Mouse (Mus musculus): ENCODE measurements around the gene Rest.

The Rest gene

DNA sequence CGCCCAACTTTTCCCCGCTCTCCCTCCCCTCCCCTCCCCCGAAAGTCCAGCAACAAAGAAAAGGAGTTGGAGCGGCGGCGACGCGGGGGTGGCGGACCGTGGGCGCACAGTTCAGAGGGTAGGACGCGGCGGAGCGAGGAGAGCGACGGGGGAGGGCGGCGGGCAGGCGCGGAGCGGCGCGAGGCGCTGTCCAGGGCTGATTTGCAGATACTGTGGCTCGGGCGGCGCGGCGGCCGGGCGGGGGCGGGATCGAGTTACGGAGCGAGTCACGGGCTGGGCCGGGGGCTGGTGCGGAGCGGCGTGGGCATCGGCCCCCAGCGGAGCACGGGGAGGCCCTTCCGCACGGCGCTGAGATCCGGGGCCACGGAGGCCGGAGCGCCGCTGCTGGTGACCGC lies 377 bp downstream of the Rest start:
- peak; percentile 63 to 66 for DNase-seq (ENCODE audit: low spot score in 2 of 2)

GRCm38 (mm10) chr5:77266066-77266885 lies 985 bp downstream of the Rest start:
- peak; percentile 50 to 60 for DNase-seq (ENCODE audit: low spot score in 2 of 2)

DNA sequence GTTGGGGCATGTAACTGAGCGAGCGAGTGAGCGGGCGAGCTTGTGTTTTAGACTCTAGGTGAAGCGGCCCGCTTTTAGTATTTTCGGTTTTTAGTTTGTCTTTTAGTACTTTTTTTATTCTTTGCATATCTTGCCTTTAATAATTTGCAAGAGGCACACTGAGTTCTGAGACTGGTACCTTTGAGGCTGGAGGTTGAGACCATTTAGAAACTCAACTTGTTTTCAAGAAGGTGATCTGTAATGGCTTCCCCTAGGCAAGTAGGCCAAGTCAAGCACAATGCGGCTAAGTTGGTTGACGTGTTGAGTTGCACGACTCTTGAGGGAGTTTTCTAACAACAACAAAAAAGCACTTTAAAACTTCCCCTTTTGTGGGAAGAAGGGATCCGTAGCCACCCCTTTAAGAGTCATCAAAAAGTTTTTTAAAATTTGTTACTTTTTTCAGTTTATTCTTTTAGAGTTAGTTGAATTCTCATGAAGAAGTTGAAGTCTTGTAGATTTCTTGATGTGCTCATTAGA lies 1.7 kb downstream of the Rest start:
- DNase-seq (ENCODE audit: low spot score in 2 of 2) = peak in 1 of 2 experiments; percentile 25

DNA sequence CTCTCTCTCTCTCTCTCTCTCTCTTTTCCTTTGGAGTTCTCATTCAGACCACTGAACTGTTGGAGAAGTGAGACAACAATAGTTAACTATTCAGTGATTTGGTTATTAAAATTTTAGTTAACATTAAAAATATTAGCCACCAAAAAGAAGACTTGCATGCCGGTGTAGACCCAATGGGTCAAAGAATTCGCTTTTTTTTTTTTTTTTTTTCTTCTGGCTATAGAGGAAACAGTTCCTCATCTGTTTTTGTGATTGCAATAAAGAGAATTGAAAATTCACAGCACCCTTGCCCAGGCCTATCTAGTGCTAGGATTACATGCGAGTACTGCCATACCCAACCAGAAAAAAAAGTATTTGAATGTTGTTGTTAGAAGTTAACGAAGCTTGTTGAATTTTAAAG lies 2.1 kb downstream of the Rest start:
- DNase-seq (ENCODE audit: low spot score in 2 of 2) = no peak

DNA sequence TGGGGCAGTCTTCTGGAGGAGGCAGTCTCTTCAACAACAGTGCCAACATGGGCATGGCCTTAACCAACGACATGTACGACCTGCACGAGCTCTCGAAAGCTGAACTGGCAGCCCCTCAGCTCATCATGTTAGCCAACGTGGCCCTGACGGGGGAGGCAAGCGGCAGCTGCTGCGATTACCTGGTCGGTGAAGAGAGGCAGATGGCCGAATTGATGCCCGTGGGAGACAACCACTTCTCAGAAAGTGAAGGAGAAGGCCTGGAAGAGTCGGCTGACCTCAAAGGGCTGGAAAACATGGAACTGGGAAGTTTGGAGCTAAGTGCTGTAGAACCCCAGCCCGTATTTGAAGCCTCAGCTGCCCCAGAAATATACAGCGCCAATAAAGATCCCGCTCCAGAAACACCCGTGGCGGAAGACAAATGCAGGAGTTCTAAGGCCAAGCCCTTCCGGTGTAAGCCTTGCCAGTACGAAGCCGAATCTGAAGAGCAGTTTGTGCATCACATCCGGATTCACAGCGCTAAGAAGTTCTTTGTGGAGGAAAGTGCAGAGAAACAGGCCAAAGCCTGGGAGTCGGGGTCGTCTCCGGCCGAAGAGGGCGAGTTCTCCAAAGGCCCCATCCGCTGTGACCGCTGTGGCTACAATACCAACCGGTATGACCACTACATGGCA lies 2.8 kb downstream of the Rest start:
- DNase-seq (ENCODE audit: low spot score in 2 of 2) = no peak

DNA sequence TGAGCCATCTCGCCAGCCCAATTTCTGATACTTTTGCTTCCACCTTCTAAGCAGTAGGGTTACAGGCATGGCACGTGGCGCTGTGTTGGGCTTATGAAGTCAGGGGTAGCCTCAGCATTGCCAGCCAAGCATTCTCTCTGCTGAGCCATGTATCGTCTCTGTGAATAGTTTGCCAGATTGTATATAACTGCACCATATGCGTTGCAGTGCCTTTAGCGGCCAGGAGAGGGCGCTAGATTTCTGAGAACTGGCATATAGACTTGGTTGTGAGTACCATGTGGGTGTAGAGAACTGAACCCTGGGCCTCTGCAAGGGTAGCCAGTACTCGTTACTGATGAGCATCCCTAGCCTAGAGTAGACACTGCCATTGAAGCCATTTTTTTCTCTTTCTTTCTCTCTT lies 4.1 kb downstream of the Rest start:
- no peak for DNase-seq (ENCODE audit: low spot score in 2 of 2)

DNA sequence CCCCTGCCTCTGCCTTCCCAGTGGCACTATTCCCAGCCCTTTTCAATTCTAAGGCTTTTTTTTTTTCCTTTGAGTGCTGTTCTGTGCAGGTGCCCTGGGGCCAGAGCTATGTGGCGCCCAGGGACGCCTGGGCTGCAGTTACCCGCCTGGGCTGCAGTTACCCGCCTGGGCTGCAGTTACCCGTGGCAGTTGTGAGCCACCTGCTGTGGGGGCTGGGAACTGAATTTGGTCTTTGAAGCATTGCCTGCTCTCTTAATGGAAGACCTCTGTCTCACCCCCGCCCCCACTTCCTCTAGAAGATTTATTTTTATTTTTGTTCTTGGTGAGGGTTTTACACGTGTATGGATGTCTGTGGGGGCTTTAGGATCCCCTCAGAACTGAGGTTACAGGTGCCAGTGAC lies 7.9 kb downstream of the Rest start:
- peak; percentile 73 to 78 for DNase-seq (ENCODE audit: low spot score in 2 of 2)

DNA sequence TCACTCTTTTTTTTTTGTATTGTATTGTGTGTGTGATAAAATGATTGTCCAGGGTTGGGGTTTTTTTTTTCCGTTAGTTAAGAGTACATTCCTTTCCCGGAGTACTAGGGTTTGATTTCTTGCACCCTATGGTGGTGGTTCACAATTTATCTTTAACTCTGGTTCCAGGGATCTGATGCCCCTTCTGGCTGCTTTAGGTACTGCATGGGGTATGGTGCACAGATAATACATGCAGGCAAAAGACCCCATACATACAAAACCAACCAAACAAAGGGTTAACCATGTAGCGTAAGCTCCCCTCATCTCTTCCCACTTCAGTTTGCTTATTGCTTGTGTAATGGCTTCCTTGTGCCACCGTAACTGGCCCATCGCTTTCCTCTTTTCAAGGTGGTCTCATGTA lies 10.7 kb downstream of the Rest start:
- DNase-seq (ENCODE audit: low spot score in 2 of 2) = peak; percentile 36 to 70

- DNase-seq (ENCODE audit: low spot score in 2 of 2) = no peak
Observed at GRCm38 (mm10) chr5:77277204-77277603, 11.9 kb downstream of the Rest start.

GRCm38 (mm10) chr5:77281518-77282174 lies 16.4 kb downstream of the Rest start:
- no peak for DNase-seq (ENCODE audit: low spot score in 2 of 2)

DNA sequence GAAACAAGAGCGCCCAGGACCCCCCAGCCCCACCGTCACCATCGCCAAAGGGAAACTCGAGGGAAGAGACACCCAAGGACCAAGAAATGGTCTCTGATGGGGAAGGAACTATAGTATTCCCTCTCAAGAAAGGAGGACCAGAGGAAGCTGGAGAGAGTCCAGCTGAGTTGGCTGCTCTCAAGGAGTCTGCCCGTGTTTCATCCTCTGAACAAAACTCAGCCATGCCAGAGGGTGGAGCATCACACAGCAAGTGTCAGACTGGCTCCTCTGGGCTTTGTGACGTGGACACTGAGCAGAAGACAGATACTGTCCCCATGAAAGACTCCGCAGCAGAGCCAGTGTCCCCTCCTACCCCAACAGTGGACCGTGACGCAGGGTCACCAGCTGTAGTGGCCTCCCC lies 17.0 kb downstream of the Rest start:
- DNase-seq (ENCODE audit: low spot score in 2 of 2) = no peak

- no peak for DNase-seq (ENCODE audit: low spot score in 2 of 2)
Observed at GRCm38 (mm10) chr5:77285685-77286084, 20.4 kb downstream of the Rest start.

- no peak for DNase-seq (ENCODE audit: low spot score in 2 of 2)
Observed at GRCm38 (mm10) chr5:77286904-77287303, 21.6 kb downstream of the Rest start.

DNA sequence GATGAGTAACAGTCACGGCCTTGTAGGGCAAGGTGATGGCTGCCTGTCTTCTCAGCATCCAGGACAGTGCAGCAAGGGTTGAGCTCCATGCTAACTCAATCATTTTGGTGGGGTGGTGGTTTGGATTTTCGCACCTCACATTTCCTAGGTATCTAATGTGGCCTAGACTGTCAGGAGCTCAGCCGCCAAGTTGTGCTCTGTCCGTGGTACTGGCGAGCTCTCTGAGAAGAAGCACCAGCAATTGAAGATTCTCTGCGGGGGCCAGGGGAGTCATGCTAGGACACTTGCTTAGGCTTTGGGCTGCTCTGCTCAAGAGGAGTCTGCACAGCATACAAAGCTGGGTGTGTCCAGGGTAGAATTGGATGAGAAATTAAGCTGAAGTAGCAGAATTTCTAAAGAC lies 22.6 kb downstream of the Rest start:
- no peak for DNase-seq (ENCODE audit: low spot score in 2 of 2)

- DNase-seq (ENCODE audit: low spot score in 2 of 2) = no peak
Observed at GRCm38 (mm10) chr5:77289686-77290085, 24.4 kb downstream of the Rest start.

- no peak for DNase-seq (ENCODE audit: low spot score in 2 of 2)
Observed at GRCm38 (mm10) chr5:77290606-77291005, 25.3 kb downstream of the Rest start.

DNA sequence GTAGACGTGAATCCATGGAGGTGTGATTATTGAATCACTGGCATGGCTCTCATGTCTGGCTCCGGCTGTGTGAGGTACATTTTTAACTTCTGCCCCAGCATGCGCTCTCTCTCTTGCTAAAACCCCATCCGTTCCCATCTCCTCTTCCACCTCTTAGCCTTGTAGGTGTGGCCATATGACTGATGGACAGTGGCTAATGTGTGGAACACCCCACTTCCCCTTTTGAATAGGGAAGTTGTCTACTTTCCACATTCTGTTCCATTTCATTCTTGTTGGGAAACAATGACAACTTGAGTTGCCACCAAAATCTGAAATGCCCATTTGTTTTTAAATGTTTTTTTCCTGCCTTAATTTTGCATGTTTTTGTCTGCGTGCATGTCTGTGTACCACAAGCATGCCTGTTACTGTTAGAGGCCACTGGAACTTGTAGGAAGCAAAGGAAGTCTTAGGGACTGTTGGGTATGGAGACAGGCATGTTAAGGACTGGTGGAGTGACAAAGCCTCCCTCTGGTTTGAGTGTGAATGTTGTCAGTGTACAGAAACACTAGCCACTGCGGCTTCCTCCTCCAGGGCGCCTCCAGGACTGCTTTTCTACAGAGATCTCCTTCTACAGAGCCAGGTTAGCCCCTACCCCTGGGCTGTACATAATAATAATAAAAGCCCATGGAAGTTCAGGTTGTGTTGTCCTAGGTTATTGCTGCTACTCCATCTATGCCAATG lies 27.7 kb downstream of the Rest start:
- no peak for DNase-seq (ENCODE audit: low spot score in 2 of 2)

DNA sequence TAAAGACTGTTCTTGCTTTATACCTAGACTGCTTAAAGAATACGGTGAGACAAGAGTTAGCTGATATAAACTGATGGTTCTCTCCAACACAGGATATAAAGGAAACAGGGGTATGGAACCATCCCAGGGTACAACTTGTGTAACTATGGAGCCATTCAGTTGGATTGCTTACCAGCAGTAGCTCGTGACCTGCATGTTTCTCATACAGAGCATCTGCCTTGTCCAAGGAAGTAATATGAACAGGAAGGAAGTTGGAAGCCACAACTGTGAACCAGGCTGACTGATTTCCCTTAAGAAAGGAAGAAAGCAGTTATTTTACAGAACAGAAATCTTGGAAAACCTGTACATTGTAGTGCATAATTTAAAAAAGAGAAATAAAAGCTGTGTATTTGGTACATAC lies 34.2 kb downstream of the Rest start:
- no peak for DNase-seq (ENCODE audit: low spot score in 2 of 2)

GRCm38 (mm10) chr5:77301296-77301903 lies 36.1 kb downstream of the Rest start:
- no peak for DNase-seq (ENCODE audit: low spot score in 2 of 2)

- no peak for DNase-seq (ENCODE audit: low spot score in 2 of 2)
Observed at GRCm38 (mm10) chr5:77307821-77308553, 42.7 kb downstream of the Rest start.
